Mouse (Mus musculus): ENCODE measurements around the gene Samt1.
"Not testable (repeated sequence)": the region's sequence is repeated elsewhere in the genome, so short reads cannot be mapped to it uniquely, and the experiment has no call there.

The Samt1 gene

DNA sequence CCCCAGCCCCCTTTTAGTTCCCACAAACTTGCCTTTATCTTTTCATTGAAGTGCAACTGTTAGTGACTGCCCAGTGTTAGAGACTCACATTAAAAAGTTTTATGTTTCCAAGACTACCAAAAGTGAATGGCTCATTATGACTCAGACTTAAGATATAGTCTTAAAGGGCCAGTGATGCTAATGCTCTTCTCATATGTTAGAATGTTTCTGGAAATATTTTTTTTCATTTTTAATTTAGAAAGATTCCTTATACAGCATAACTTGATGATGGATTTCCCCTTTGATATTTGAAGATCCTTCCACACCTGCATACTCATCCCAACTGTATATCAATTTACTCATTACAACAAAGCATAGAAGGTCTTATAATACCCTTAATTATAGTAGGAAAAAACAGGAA is at the start of gene Samt1:
Gene Samt1, minus strand, starts transcription at position 101 of the 400 bp plus-strand sequence.
- not testable (repeated sequence) for DNase-seq

DNA sequence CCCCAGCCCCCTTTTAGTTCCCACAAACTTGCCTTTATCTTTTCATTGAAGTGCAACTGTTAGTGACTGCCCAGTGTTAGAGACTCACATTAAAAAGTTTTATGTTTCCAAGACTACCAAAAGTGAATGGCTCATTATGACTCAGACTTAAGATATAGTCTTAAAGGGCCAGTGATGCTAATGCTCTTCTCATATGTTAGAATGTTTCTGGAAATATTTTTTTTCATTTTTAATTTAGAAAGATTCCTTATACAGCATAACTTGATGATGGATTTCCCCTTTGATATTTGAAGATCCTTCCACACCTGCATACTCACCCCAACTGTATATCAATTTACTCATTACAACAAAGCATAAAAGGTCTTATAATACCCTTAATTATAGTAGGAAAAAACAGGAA is 42.5 kb upstream of the Samt1 start, which contains the start of gene Gm10057:
Gene Gm10057, minus strand, starts transcription at position 101 of the 400 bp plus-strand sequence.
- DNase-seq, result not testable (repeated sequence)

DNA sequence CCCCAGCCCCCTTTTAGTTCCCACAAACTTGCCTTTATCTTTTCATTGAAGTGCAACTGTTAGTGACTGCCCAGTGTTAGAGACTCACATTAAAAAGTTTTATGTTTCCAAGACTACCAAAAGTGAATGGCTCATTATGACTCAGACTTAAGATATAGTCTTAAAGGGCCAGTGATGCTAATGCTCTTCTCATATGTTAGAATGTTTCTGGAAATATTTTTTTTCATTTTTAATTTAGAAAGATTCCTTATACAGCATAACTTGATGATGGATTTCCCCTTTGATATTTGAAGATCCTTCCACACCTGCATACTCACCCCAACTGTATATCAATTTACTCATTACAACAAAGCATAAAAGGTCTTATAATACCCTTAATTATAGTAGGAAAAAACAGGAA is 21.3 kb upstream of the Samt1 start, which contains the start of gene 4921511M17Rik:
Gene 4921511M17Rik, minus strand, starts transcription at position 101 of the 400 bp plus-strand sequence.
- not testable (repeated sequence) for DNase-seq

DNA sequence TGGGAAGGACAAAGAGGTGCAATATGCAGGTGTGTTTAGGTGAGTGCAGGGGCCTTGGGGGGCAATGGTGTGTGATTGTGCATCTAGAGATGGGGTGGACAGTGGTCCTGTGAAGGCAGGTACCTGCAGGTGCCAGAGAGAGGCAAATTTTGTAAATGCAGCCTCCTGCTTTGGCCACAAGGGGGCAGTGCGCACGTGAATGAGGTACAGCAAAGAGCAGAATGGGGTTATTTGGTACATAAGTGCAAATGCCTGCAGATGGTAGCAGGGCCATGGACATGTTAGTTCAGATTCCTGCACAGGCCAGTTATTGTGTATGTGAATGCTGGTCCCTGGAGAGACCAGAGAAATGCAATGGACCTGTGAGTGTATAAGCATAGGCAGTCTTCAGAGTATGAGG is 35.5 kb downstream of the Samt1 start:
- not testable (repeated sequence) for DNase-seq

DNA sequence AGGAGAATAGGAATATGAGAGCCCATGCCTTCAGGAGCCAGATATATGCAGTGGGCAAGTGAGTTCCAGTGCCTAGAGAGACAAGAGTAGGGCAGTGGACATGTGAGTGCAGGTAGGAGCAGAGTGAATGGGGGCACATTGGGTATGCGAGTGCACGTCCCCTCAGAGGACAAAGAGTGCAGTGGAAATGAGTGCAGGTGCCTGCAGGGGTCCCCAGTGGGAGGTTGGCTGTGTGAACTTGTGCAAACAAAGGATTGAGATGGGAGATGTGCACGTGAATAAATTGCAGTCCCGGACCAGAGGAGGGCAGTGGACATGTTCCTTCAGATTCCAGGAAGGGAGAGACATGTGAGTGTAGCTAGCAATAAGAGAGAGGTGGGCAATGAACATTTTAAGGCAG is 36.0 kb downstream of the Samt1 start:
- DNase-seq, result not testable (repeated sequence)

DNA sequence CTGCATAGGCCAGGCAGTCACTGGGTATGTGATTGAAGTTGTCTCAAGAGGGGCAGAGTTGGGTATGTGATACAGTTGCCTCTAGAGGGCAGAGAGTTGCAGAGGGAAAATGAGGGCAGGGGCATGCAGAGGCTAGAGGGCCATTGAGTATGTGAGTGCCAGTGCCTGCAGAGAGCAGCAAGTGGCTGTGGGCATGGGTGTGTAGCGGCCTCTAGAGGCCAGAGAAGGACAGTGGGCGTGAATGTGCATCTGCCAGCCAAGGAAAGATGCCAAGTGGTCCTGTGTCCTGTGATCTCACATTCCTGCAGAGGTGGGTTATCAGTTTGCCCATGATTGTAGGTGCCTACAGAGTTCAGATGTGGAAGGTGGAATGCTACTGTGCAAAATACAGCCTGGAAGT is 38.0 kb downstream of the Samt1 start:
- peak; percentile 1 for DNase-seq

DNA sequence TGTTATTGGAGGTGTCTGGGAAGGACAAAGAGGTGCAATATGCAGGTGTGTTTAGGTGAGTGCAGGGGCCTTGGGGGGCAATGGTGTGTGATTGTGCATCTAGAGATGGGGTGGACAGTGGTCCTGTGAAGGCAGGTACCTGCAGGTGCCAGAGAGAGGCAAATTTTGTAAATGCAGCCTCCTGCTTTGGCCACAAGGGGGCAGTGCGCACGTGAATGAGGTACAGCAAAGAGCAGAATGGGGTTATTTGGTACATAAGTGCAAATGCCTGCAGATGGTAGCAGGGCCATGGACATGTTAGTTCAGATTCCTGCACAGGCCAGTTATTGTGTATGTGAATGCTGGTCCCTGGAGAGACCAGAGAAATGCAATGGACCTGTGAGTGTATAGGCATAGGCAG is 59.6 kb downstream of the Samt1 start:
- DNase-seq, result not testable (repeated sequence)

Data from right cerebral cortex, adult 18-20 months (tissue).